Mouse (Mus musculus) gastrocnemius, postnatal 10 days (tissue): ENCODE results near the gene Paqr5. TPM values are rescaled to one million over a fixed set of nuclear protein-coding genes. Genes with fewer than 3 reads are reported as not detected.

ENCODE experiments used
- DNase-seq: peaks from one replicate; pipeline ENCODE4 v3.0.0; 2021; ENCODE audit warnings: mixed read lengths
- total RNA-seq, 2 experiments: library from RNA; stranded (reverse); gene quantifications; 2 replicates each; pipeline ENCODE4 v1.2.3; 2021

Gene Paqr5
- total RNA-seq, 2 experiments from 2014 or later: 0.14 TPM; not detected in 1

DNA sequence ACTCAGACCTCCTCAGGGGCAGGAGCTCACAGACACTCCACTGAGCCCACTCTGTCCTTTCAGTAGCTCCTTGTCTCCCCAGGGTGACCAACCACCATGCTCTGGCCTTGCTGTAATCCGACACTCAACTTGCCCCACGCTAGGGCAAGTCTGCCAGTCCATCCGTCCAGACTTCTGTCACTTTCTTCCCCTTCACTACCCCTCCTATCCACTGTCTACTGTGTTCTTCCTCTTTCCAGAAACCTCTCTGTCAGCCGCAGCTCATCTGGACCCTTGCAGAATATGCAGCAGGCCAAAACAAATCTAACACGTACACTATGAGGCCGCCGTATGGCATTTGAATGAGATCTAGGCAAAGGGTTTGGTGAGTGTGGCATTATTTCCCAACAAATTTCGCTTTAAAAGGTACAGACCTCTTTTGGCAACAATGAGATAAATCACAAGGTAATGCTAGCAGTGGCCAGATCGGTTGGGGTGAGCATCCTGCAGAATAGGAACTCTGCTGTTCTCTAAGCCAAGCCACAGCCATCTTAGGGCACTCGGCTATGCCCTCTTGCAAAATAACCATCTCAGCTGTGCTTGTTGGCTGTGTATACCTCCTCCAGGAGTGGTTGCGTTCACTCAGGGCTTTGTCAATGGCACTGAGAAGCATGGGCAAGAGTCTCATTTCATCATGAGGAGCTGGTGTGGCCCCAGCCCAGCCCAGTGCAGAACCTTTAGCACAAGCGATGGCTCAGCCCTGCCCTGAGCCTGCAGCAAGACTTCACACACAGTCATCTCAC is 13.1 kb downstream of the Paqr5 start:
- no peak for DNase-seq

DNA sequence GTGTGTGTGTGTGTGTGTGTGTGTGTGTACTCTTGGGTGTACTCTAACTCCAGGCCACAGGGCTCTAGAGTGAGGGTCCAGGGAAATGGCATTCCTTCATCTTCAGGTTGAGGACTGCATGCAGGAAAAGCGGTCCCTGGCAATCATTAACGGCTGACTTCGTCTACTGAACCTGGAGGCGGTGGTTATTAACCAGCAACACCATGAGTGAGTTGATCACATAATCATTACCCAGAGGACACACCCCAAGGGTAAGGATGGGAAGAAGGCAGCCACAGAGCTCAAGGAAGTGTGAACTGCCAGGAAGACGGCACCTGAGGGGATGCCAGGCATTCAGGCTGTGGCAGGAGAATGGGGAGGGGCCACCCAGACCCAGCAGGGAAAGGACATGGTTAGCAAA is 18.3 kb downstream of the Paqr5 start:
- no peak for DNase-seq

DNA sequence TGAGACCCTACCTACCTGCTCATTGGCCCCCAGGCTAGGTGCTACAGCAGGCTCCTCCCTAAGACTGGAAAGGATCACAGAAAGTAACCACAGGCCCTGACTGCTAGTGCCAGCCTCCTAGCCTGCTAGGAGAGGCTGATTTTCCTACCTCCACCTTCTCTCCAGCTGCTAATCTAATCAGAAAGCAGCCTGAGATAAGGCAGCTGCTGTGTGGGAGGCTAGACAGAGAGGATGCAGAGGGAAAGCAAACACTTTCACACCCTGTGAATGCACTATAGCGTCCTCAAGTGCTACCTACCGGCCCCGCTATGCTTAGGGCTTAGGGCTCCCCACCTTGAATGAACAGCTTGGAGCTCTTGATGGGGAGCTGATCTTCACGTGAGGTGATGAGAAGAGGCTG is 19.6 kb downstream of the Paqr5 start:
- no peak for DNase-seq

DNA sequence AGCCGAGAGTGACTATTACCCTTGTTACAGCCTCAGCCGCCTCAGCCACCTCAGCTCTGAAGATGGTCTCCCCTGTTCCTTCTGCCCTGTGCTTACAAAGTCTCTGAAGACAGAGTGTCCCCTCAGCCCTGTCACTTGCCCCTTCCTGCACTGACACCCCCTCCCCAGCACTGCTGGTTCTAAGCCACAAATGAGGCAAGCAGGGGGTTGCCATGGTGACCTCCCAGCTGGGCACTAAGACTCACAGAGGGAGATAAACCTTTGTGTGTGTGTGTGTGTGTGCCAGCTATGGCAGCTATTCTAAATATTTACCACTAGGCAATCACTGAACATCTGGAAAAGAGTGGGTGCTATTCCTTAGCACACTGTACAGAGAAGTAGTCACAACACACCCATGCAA is 23.0 kb downstream of the Paqr5 start:
- DNase-seq: no peak

DNA sequence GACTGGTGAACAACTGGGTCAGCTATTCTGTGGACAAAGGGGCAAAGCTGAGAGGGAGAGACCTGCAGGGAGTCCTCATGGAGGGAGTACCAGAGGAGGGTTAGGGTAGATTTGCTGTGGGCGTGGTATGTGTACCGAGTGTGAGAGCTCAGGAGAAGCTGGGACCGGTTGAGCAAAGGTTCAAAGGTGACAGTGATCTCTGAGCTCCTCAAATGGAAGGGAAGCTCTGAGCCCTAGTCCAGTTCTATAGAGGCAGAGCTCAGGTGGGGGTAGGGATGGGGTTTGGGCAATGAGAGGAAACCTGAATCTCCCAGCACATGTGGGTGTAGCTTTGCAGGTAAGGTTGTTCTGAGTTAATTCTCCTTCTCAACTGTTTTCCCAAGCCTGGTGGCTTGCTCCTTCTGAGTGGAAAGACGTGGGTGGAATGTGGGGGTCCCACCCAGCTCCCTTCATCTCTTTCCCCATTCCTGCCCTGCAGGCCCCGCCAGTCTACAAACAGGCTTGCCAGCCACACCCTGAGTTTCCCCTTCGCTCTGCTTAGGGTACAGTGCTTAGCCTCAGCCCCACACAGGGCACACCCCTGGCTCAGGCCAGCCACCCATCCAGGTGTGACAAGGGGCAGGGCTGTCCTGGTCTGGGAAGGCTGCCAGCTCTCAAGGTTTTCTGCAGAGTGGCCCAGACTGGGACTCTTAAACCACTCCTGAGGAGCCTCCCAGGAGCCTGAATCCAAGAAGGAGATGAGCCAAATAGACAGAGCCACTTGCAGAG is 26.8 kb downstream of the Paqr5 start:
- no peak for DNase-seq

DNA sequence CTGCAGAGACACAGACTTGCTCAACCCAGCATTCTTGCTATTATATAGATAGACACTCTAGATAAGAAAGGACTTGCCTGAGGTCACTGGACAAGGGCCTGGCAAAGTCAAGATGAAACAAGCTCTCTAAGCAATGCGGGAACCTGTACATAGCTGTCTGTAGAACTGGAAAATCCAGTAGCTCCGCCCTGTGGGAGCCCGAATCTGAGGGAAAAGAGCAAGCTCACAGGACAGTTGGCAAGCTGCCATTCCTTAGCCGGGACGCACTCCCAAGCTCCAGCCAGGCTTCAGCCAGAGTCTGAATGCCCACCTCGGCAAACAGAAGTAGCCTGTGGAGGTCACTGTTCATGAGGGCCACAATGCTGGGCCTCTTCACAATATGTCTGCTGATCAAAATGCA is 28.8 kb downstream of the Paqr5 start:
- peak; percentile 46 for DNase-seq

DNA sequence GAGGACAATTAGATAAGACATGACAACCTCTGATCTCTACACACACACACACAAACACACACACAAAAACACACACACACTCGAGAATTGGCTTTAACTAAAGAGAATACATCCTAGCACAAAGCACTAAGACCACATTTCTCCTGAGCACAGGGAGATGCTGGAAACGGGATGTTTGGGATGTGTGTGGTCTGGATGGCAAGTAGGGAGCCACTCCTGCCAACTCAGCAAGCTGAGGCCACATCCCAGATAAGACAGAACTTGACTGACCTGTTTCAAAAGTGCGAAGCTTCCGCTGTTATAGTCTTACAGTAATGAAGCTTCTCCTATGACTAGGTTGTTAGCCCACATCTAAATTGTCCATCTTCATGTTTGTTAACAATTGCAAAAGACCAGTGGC is 35.5 kb downstream of the Paqr5 start:
- DNase-seq: no peak

DNA sequence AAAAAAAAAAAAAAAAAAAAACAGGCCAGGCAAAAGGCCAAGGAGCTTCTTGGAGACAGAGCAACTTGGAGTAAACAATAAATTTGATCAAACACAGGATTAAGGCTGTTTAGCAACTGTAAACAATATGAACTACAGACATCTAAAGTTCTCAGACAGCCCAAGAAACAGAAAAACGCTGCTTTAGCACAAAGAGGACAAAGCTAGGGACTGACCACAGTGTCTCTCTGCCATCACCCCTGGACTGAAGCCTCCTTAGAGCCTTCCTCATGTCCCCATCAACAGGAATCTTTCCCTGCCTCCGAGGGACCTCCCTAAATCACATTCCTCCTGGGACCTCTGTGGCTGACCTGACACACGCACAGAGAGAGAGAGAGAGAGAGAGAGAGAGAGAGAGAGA is 35.9 kb downstream of the Paqr5 start:
- no peak for DNase-seq

DNA sequence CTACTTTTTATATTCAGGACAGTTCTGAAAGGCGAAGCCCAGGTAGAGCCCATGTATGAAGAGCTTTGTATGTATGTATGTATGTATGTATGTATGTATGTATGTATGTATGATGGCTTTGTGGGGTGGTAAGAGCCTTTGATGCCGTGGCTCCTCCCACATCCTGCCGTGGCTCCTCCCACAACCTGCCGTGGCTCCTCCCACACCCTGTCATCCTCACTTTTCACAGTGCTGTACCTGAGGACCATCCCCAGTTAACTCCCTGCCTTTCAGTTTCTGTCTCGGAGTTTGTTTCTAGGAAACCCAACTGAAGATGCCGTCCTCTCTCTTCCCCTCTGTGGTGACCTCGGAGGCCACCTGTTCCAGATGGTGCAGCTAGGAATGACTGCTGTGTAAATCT is 40.6 kb downstream of the Paqr5 start:
- no peak for DNase-seq

DNA sequence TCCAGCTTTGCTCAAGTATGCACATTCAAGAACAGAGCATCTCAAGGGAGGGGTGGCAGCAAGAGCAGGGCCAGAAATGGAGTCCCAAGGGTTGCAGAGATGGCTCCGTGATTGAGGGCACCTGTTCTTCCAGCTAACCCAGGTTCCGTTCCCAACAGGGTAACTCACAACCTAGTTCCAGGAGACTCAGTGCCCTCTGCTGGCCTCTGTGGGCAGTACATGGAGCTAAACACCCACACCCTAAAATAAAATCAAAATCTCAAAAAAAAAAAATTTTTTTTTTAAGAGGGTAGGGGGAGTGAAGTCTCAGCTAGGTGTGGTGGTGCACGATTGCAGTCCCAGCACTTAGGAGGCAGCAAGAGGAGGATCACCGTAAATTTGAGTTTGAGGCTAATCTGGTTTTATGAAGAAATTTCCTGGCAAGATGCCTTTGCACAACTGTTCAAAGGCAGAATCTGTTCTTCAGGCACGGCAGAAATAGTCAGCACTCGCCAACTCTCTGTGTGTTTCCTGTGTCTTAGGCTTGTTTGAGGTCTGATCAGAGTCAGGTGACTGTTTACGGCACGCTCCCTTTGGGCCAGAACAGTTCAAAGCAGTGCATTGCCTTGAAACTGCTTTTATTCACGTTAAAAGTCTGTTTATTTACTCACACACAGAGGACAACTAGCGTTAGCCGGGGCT is 41.3 kb downstream of the Paqr5 start:
- peak; percentile 62 for DNase-seq

DNA sequence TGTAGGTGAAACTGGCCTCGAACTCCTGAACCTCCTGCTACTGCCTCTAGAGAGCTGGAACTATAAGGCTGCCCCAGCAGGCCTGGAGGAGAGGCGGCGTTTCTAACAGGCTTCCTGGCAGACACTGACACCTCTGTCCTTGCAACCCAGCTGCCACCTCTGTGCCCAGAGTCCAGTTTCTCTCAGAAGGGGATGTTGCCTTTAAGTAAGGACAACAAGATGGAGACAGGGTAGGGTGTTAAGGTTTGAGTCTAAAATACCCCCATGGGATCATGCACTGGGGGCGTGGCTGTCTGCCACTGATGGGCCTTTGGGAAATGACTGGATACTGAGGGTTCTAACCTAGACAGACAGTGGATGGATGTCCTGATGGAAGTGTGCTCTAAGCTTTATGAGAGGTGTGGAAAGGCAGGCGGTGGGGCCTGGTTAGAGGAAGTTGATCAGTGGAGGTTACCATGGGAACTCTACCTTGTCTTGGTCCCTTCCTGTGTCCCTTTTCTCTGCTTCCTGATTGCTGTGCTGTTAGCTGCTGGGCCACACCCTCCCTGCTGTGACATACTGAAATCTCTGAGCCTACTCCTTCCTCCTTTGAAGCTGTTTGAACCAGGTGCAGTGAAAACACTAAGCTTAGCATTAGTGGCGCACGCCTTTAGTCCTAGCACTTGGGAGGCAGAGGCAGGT is 43.6 kb downstream of the Paqr5 start:
- no peak for DNase-seq

DNA sequence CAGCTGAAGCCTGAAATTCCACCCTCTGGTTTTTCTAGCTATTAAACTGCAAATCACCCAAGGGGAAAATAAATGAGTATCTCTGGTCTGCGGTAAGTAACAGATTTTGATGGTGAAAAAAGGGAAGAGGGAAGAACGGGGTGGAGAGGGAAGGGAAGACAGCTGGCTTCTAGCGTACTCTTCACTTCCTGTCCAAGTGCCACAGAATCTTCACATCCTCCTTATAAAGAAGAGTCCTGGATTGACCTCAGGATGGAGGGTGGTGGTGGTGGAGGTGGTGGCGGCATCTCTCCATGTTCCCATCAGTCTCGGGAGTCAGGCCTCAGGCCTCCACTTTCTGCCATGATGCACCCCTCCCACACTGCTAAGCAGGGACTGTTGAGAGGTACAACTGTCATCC is 44.8 kb downstream of the Paqr5 start:
- no peak for DNase-seq

DNA sequence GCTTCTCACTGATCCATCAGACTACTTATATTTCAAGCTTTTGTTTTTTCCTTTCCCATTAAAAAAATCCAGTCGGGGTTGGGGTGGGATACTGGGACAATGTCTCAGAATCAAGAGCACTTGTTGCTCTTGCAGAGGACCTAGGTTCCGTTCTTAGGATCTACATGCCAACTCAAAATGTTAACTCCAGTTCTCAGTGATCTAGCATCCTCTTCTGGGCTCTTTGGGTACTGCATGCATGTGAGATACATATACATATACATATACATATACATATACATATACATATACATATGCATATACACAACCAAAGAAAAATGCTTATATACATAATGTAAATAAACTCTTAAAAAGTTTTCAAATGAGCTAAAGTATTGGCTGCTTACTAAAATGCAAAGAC is 46.7 kb downstream of the Paqr5 start:
- no peak for DNase-seq

DNA sequence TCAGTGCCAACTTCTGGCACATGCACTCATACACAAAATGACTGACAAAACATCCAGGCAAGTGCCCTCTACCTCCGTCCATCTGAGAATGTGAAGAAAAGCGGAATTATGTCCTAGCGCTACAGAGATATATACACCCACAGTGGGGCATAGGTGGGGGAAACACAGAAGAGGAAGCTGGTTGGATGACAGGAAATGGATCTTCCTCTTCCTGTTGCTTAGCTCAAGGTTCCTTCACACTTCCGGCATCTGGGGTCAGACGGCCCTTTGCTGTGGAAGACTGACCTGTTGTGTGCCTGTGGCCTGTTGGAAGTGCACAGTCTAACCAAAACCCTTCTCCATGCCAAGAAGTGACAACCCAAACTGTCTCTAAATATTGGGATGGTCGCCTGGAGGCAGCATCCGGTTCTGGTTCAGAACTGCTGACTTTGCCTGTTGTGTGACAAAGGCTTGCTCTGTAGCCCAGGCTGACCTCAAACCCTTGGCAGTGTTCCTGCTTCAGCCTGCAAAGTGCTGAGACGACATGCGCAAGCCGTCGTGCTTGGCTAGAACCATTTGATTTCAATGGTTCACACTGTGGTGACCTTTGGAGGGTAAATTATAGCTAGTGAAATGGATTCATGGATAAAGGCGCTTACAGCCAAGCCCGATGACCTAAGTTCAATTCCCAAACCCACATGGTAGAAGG is 49.3 kb downstream of the Paqr5 start:
- no peak for DNase-seq

DNA sequence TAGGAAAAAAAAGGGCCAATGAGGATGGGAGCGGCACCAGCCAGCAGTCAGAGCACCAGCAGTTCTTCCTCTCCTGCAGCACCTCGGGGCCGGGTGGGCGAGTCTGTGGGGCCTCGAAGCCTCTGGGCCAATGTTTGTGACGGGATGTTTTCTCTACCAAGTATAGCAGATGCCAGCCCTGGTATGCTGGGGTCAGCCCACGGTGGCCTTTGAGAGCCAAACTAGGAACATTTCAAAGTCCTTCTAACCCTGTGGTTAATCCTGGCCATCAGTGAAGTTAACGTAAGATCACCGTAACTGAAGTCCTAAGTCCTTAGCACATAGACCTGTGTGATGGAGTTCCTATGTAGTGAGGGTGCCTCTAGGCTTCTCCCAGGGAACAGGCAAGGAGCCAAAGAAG is 54.6 kb downstream of the Paqr5 start:
- no peak for DNase-seq

DNA sequence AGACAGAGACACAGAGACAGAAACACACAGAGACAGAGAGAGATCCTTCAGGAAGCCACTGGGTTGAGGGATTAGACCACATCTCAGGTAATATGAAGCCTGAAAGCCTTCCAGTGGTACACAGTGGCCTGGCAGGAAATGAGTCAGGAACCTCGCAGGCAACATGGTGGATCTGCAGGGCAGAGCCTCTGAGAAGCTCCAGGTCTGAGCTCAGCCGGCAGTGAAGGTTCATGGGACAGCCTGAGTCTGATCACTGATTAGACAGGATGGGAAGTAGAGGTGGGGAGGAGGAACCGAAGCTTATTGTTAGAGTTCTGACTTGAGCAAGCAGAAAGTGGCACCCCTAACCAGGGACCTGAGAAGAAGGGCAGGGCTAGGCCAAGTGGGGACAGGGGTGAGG is 55.6 kb downstream of the Paqr5 start:
- DNase-seq: no peak

DNA sequence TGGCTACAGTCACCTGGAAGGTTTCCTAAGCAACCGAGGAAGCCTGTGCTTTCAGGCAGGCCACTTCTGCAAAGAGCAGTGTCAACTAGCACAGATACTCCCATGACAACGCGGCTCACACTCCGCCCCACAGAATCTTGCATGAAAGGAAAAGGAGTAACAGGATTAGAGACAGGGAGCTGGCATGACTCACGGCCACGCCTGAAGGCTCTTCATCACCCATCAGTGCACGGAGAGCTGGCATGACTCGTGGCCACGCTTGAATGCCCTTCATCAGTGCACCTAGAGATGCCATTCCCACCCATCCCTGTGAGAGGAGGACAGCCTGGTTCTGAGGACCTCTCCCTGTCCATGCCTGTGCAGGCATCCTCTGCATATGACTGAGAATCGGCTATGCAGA is 59.3 kb downstream of the Paqr5 start:
- no peak for DNase-seq

DNA sequence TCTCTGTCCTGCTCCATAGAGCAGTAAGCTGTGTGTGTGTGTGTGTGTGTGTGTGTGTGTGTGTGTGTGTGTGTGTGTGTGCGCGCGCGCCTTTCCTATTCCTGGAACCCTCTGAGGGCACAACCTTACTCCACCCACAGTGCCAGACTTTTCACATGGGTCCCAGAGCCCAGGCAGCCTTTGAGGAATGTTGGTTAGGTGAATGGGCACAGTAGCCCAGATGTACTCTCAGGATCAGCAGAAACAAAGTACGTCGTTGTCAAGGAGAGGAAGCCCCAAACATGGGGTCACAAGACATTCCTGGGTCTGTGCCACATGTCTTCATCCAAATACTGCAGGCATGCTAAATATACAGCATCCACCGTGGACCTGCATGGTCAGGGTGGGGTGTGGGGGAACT is 60.7 kb downstream of the Paqr5 start:
- no peak for DNase-seq

DNA sequence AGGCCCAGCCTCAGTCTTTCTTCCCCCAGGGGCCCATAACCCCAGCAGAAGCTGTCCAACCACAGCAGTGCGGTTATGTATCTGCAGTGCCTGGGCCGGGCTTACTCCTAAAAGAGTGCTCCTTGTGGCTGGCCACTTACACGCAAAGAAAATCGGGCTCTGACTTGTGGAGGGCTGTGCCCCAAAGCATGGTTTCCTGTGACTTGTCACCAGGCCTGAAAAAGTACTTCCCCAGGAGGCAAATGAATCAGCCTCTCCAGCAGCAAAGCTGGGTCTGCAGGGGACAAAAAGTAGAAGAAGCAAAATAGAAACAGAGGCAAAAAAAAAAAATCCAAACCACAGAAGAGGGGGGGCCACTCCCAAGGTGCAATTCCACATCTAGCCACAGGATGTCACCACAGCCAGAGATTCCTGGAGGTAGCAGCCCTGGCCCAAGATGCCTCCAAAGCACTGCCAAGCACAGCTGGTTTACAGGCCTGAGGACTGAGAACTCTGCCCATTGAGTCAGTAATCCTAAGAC is 61.2 kb downstream of the Paqr5 start:
- DNase-seq: peak; percentile 77

DNA sequence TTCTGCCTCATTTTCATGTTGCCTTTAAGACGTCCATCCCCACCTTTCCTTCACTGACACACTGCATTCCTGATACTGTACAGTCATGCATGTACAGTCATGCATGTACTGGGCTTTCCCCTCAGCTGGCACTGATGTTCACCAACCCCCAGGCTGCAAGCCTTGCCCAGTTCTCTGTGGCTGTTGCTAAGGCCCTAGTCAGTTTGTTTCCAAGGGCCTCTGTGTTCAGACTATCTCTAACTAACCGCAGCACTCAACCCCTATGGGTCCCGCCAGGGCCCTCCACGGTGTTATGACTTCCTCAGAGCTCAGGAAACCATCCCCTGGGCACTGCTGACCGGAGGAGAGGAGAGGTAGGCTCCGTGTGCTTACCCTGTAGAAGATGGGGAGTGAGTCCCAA is 63.3 kb downstream of the Paqr5 start:
- DNase-seq: no peak

DNA sequence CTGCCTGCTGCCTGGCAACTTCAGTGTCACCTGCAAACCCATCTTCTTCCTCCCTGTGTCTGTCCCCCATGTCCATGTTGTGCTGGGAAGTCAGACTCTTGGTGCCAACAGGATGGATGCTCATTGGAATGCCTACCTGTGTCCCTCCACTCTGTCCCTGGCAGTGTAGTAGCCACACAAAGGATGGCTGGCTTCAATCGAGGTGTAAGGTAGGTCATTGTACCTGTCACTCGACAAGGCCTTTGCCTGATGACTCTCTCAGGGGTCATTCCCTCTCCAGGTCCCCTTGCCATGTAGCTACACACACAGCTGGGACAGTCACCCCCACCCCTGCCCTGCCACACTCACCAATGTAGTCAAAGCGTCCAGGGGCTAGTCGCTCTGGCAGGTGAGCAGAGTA is 65.5 kb downstream of the Paqr5 start:
- no peak for DNase-seq

DNA sequence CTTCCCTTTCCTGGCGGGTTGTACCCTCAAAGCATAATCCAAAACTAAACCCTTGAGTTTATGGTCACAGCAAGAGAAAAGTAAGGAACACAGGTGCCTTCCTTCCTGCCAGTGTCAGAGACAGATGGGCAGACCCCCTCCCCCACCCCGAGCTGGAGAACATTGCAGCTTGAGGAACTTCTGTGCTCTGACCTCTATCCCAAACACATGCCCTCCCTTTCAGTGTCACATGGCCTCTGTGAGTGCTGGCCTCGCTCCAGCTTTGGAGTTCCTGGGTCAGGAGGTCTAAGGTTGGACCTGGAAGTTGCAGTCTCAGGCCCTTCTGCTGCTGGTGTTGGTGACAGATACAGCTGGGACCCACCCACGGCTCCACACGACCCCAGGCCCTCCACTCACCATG is 65.9 kb downstream of the Paqr5 start:
- DNase-seq: peak; percentile 29
